Mouse (Mus musculus) central nervous system, embryonic 18 days (tissue): ENCODE measurements around the gene Olfr734. TPM values are rescaled to one million over a fixed set of nuclear protein-coding genes. Genes with fewer than 3 reads are reported as not detected.

ENCODE experiments used
- polyA plus RNA-seq: library from polyadenylated mRNA; depleted of rRNA; stranded (reverse); fragments of >200 nt; gene quantifications from 2 replicates; pipeline ENCODE4 v1.2.3, GENCODE M21; 2012; rRNA removed

Gene Olfr734
- not detected in 2 replicates for polyA plus RNA-seq

DNA sequence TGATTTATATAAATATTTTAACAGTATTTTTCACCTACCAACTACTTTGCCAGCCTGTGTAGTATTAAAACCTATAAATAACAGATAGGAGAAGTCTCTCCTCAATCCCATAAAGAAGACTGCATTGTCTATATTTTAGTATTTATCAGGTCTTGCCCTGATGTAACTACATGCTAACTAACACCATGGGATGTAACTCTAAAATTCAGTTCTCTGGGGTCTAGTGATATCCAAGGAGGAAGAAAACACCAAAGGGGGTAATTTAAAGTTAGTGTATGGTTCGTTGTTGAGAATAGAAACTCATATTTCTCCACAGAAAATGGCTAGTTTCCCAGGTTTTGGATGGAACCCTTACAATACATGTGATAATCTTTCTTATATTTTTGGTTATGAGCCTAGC, at the start of gene Olfr734:
TSS of gene Olfr734 (minus strand) at position 101 of the 400 bp plus-strand sequence.

DNA sequence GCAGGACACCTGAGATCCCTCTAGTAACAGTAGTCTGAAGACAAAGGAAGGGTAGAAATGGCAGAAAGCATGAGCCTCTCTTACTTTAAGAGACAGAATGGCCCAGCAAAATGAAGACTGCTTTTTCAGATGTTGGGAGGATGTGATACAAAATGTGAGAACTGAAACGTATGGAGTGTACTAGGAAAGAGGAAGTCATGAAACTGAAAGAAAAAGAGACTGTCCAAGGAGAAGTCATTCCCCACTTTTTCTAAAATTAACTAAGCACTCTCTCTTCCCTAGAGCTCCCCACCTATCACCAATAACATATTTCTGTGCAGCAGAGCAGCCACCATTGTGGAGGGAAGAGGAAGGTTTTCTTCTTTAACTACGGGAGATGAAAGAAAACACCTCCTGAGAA, 31.0 kb upstream of the Olfr734 start, which contains the start of gene Tlr11:
TSS of gene Tlr11 (plus strand) at position 322 of the 400 bp plus-strand sequence.

DNA sequence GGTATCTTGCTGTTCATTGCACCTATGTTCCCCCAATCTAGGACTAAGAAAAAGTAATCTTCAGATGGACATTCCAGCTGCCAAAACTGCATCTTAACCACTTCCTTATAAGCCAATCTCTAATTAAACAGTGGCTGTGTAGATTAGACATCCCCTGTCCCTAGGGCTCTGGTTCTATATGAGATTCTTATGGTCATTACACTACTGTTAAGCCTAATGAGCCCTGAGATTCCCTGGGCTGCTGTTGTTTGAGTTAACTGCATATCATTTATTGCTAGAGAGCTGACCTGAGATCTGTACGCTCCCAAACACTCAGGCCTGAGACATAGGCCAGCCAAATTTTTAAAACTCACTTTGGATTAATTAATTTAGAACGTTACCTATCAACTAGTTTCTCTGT, 22.2 kb upstream of the Olfr734 start, which contains the start of gene Olfr735:
TSS of gene Olfr735 (minus strand) at position 77 of the 400 bp plus-strand sequence.

DNA sequence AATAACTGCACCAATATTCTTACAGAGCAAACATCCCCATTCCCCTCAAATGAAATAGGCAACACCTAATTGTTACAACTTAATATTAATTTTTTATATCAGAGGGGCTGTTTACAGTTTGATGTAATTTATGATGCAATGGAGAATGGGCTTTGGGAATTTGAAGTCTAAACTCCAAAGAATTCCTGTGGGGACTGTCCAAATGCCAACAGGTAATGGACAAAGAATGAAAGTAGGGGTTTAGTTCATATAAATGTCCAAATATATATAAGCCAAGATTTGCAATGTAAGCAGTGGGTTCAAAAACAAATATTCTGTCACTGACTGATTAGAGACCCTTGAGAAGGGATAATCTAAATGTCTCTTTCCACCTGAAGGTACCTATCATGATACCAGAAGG, 25.1 kb downstream of the Olfr734 start, which contains the start of gene Olfr733:
TSS of gene Olfr733 (minus strand) at position 101 of the 400 bp plus-strand sequence.

DNA sequence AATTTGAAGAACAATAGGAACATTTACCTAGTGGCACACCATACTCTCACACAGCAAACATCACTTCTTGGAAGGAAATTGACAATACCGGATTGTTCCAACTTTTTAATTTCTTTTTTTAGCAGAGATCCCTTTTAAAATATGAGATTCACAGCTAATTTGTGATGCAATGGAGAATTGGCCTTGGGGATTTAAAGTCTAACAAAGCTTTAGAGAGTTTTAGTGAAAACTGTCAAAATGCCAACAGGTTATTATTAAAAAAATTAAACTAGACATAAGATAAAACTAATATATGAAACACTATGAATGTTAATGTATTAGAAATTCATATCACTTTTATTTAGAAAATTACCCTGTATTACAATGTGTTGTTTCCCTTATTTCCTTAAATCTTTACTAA, 42.5 kb downstream of the Olfr734 start, which contains the start of gene Olfr732:
TSS of gene Olfr732 (minus strand) at position 101 of the 400 bp plus-strand sequence.

Other genes with a start within 250 kb of the Olfr734 start
- gene Olfr726, start 235.8 kb downstream of the Olfr734 start, polyA plus RNA-seq, result not detected in 2 replicates
- not detected in 2 replicates for gene Olfr727, start 203.6 kb downstream of the Olfr734 start, polyA plus RNA-seq
- gene Olfr728, start 184.1 kb downstream of the Olfr734 start, polyA plus RNA-seq, result not detected in 2 replicates
- not detected in 2 replicates for gene Olfr729, start 173.9 kb downstream of the Olfr734 start, polyA plus RNA-seq
- not detected in 2 replicates for gene Olfr730, start 138.6 kb downstream of the Olfr734 start, polyA plus RNA-seq
- not detected in 2 replicates for gene Olfr731, start 84.9 kb downstream of the Olfr734 start, polyA plus RNA-seq
- not detected in 2 replicates for gene Olfr732, start 42.6 kb downstream of the Olfr734 start, polyA plus RNA-seq
- not detected in 2 replicates for gene Olfr733, start 25.2 kb downstream of the Olfr734 start, polyA plus RNA-seq
- not detected in 2 replicates for gene Olfr735, start 22.1 kb upstream of the Olfr734 start, polyA plus RNA-seq
- gene Tlr11, start 31.2 kb upstream of the Olfr734 start, polyA plus RNA-seq, result not detected in 2 replicates
- gene Olfr736, start 54.4 kb upstream of the Olfr734 start, polyA plus RNA-seq, result not detected in 2 replicates
- gene Olfr738, start 80.8 kb upstream of the Olfr734 start, polyA plus RNA-seq, result not detected in 2 replicates
- gene Olfr739, start 91.9 kb upstream of the Olfr734 start, polyA plus RNA-seq, result not detected in 2 replicates
- not detected in 2 replicates for gene Olfr740, start 118.8 kb upstream of the Olfr734 start, polyA plus RNA-seq
- not detected in 2 replicates for gene Olfr741, start 146.0 kb upstream of the Olfr734 start, polyA plus RNA-seq
- not detected in 2 replicates for gene Olfr742, start 176.8 kb upstream of the Olfr734 start, polyA plus RNA-seq
- not detected in 2 replicates for gene Olfr743, start 195.1 kb upstream of the Olfr734 start, polyA plus RNA-seq